Mouse (Mus musculus) heart, postnatal 14 days (tissue): ENCODE measurements around the gene Ckm. TPM values are rescaled to one million over a fixed set of nuclear protein-coding genes. Genes with fewer than 3 reads are reported as not detected.

Experiments used
- DNase-seq, 2 experiments: peaks; one replicate each; pipeline ENCODE4 v3.0.0; 2021 to 2022
- intact Hi-C: fragments of 180-260 bp; cut with DNase I; formaldehyde crosslinking; loops from one replicate; pipeline ENCODE4 v1.15.1; 2025
- total RNA-seq, 2 experiments: library from RNA; stranded (reverse); gene quantifications; 2 replicates each; pipeline ENCODE4 v1.2.3; 2021

Gene Ckm
- total RNA-seq, 2 experiments from 2014 or later = 3,946 to 4,137 TPM

DNA sequence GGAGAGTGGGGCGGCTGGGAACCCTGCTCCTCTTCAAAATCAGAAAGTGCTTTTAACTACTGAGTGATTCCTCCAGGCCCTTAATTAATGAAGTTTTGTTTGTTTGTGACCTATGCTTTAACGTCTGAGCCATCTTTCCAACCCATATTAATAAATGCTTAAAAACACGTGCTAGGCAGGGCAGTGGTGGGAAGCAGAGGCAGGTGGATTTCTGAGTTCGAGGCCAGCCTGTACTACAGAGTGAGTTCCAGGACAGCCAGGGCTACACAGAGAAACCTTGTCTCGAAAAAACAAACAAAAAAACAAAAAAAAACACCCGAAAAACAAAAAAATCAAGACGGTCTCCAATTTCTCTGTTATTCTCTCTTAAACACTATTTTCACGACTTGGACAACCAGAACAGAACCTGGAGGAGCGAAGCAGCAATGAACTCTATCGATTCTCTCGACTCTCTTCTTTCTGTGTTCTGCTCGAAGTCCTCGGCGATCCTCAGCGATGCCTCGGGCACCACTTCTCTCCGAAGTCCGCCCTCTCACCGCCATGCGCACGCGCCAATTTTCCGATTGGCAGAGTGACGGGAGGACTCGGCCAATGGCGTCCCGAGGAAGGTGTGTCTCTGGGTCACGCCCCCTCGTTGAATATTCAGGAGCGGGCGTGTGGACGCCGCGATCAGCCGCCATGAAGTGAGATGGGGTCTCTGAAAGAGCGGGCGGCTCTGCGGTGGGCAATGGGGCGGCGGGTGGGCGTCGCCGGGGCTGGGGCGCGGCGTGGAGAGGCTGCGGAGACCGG is 23.0 kb upstream of the Ckm start, which contains the start of gene Ercc2:
Gene Ercc2 (plus strand): TSS at position 634 of the 789 bp plus-strand sequence.
- peak; percentile 99 for DNase-seq
- intact Hi-C loops = no loop called here

DNA sequence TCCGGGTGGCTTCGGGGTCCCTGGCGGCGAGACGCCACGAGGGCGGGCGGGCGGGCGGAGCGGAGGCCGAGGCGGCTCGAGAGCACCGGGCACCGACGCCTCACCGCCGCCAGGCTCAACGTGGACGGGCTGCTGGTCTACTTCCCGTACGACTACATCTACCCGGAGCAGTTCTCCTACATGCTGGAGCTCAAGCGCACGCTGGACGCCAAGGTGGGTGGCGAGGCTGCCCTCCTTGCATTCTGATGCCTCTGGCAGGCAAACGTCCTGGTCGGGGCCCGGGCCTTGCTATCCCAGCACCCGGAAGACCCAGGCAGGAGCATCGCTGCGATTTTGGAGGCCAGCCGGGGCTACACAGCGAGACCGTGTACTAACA is 22.4 kb upstream of the Ckm start:
- intact Hi-C loops = no loop called here
- DNase-seq = peak in 1 of 2 experiments; percentile 42

DNA sequence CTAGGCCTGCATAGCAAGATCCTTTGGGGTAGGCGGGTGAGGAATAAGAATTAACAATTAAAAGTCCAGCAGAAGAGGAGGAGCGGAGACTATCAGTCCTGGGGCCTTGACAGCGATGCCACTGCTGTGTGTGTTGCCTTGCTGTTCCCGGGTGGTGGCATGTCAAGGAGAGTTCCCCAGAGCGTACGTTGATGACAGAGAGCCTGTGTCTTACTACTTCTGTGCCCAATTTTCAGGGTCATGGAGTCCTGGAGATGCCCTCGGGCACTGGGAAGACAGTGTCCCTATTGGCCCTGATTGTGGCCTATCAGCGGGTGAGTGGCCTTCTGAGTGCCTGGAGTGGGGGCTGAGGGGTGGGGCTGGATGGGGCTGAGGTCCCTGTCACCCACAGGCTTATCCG is 20.9 kb upstream of the Ckm start:
- intact Hi-C loops = no loop called here
- DNase-seq = no peak

DNA sequence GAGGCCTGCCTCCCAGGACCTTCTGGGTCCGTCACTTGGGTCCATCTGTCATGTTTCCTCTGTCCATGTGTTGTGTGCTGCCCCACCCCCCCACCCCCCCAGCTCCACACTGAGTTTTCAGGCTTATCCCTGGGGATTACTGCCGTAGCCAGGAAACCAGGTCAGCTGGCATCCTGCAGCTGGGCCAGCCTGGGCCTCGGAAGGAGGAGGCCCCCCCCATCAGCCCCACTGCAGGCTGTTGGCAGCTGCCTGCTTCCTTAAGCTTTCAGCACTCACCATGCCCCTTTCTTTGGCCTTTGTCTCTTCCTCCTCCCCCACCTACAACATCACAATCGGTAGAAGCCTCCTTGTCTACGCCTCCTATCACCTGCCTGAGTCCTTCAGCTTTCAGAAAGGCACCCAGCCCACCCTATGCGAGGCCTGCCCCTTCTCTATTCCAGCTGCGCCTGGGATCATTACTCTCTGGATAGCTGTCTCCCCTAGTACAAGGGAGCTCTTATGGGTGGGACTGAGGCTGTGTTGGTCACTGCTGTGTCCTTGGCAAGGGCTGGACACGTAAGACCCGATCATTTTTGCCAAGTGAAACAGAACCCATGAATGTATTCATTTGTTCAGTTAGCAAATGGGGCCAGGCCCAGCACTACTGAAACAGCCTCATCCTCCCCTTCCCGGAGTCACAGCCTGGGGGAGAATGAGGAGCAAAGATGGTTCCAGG is 15.7 kb upstream of the Ckm start:
- no peak for DNase-seq
- intact Hi-C loops = no loop called here

- no peak for DNase-seq
- intact Hi-C loops = no loop called here
Observed at GRCm38 (mm10) chr7:19394484-19394883, 10.1 kb upstream of the Ckm start.

- peak; percentile 39 to 48 for DNase-seq
- intact Hi-C loops = loop anchor here (10.0 kb wide), 1 partner anchor 305 kb away; no protein-coding TSS in a partner anchor
Observed at GRCm38 (mm10) chr7:19399496-19400280, 4.9 kb upstream of the Ckm start.

DNA sequence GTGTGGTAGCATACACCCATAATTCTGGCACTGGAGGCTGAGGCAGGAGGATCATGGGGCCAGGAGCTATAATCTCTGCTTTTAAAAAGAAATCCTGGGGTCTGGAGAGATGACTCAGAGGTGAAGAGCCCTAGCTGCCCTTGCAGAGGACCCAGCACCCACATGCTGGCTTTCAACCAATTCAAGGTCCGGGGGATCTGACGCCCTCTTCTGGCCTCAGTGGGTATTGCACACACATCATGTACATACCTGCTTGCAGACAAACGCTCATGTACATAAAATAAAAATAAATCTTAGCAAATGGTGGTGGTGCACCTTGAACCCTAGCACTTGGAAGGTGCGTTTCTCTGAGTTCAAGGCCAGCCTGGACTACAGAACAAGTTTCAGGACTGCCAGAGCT is 3.6 kb upstream of the Ckm start:
- intact Hi-C loops = loop anchor here (10.0 kb wide), 1 partner anchor 304 kb away; no protein-coding TSS in a partner anchor
- DNase-seq = no peak

GRCm38 (mm10) chr7:19402535-19403112 is 2.0 kb upstream of the Ckm start:
- DNase-seq = no peak
- intact Hi-C loops = loop anchor here (10.0 kb wide), 1 partner anchor 302 kb away; no protein-coding TSS in a partner anchor

- intact Hi-C loops = loop anchor here (2.0 to 10.0 kb wide), 2 partner anchors 215 to 301 kb away; no protein-coding TSS in a partner anchor
- peak; percentile 35 to 42 for DNase-seq
Observed at GRCm38 (mm10) chr7:19403731-19404296, 762 bp upstream of the Ckm start, which contains the start of gene Klc3. Gene Klc3 (minus strand): TSS chr7:19404104.

- peak; percentile 83 to 92 for DNase-seq
- intact Hi-C loops = loop anchor here (2.0 to 10.0 kb wide), 4 partner anchors 97 to 299 kb away; no protein-coding TSS in a partner anchor
Observed at GRCm38 (mm10) chr7:19405417-19405816, 841 bp downstream of the Ckm start.

GRCm38 (mm10) chr7:19409753-19410152 is 5.2 kb downstream of the Ckm start:
- intact Hi-C loops = loop anchor here (5.0 to 10.0 kb wide), 3 partner anchors 93 to 295 kb away; no protein-coding TSS in a partner anchor
- DNase-seq = peak in 1 of 2 experiments; percentile 27

DNA sequence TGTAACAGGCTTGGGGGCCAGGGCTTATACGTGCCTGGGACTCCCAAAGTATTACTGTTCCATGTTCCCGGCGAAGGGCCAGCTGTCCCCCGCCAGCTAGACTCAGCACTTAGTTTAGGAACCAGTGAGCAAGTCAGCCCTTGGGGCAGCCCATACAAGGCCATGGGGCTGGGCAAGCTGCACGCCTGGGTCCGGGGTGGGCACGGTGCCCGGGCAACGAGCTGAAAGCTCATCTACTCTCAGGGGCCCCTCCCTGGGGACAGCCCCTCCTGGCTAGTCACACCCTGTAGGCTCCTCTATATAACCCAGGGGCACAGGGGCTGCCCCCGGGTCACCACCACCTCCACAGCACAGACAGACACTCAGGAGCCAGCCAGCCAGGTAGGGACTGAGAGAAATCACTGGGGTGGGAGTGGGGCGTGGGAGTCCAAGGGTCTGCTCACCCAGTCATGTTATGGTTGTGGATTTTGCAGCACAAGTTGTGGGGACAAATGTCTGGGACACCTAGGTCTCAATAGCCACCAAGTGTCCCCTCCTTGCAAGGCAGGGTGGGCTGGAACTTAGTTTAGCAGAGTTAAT is 6.3 kb downstream of the Ckm start:
- intact Hi-C loops = no loop called here
- DNase-seq = peak; percentile 83 to 86

DNA sequence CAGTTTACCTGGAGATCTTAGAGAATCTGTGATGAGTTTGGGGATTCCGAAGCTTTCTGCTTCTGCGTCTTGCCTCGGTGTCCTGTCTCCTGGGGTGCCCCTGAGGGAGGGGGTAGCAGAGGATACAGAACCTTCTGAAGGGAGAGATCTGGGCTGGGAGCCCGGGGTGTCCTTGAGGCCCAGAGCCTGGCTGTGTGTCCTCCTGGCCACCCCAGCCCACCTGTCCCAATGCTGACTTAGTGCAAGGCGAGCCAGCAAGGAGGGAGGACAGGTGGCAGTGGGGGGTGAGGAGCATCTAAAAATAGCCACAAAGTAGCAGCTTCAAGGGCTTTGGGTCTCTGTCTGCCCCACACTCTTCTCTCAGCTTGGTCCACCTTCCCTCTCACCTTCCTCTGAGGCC is 7.2 kb downstream of the Ckm start:
- intact Hi-C loops = no loop called here

DNA sequence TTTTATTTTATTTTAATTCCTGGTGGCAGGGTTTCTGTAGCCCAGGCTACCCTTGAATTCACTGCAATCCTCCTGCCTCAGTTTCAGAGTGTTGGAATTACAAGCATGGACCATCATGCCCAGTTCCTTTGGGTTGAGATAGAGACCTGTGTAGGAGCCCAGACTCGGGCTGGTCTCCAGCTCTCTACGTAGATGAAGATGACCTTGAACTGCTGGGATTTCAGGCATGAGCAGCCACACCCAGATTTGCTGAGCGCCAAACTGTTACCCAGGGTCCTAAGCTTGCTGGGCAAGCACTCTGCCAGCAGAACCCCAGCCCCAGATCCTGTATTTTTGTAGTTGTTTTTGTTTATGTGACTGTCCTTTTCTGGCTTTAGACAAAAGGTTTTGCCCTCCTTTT is 8.9 kb downstream of the Ckm start:
- DNase-seq = peak in 1 of 2 experiments; percentile 43
- intact Hi-C loops = no loop called here

More for the DNA sequence above, 7.2 kb downstream of the Ckm start:
- peak; percentile 24 to 31 for DNase-seq

DNA sequence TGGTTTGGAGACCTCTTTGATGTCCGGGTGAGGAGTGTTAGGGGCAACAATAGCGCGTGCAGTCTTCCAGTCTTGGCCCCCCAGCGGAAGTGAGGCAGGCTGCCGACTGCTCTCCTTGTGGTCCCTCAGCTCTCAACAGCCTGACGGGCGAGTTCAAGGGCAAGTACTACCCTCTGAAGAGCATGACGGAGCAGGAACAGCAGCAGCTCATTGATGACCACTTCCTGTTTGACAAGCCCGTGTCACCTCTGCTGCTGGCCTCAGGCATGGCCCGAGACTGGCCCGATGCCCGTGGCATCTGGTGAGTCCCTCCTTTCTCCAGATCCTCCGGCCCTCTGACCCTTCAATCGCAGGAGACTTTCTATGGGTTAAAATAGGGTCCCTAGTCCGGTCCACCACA is 12.0 kb downstream of the Ckm start:
- no peak for DNase-seq
- intact Hi-C loops = no loop called here

- intact Hi-C loops = no loop called here
- no peak for DNase-seq
Observed at GRCm38 (mm10) chr7:19420121-19420520, 15.5 kb downstream of the Ckm start.

DNA sequence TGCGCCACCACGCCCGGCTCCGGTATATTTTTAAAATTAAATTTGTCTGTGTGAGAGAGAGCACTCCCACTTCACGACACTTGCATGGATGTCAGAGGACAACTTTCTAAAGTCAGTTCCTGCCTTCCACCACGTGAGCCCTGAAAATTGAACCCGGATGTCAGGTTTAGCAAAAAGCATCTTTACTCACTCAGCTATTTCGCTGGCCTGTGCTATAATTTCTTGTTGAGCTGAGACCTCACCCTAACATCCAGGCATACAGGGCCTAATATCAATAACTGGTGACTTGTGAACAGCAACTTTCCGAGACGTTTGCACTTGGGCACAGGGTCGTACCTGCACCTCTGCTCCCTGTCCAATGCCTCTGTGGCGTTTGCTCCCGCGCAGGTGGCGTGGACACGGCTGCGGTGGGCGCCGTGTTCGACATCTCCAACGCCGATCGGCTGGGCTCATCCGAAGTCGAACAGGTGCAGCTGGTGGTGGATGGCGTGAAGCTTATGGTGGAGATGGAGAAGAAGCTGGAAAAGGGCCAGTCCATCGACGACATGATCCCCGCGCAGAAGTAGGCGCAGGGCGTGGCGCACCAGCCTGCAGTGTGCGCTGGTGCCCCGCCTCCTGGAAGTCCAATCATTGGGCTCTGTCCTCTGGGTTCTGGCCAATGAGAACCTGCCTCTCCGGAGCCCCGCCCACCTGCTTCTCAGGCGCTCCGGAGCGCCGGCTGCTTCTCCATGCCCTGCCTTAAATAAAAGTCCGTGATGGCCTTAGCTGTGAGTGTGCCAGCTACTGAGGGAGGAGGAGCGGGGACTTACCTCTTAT is 16.5 kb downstream of the Ckm start:
- peak; percentile 79 to 86 for DNase-seq
- intact Hi-C loops = no loop called here

GRCm38 (mm10) chr7:19423083-19423482 is 18.5 kb downstream of the Ckm start:
- no peak for DNase-seq
- intact Hi-C loops = no loop called here

DNA sequence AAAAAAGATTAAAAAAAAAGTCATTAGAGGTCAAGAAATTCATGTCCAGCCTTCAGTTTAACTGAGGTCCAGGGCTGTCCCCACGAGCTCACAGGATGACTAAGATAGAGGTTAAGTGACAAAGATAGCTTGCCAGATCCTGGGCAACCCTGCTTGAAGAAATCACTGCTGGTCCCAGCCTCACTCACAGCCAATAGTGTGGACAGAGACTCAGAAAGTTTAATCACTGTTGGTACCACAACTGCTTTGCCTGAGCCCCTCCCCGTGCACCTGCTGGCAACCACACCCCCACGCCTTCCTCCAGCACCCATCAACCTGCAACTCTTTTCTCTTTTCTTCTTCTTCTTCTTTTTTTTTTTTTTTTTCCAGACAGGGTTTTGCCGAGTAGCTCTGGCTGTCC is 19.5 kb downstream of the Ckm start:
- no peak for DNase-seq
- intact Hi-C loops = no loop called here
